13 mouse cellular contexts compared by ENCODE assay signal in the genomic region with DNA sequence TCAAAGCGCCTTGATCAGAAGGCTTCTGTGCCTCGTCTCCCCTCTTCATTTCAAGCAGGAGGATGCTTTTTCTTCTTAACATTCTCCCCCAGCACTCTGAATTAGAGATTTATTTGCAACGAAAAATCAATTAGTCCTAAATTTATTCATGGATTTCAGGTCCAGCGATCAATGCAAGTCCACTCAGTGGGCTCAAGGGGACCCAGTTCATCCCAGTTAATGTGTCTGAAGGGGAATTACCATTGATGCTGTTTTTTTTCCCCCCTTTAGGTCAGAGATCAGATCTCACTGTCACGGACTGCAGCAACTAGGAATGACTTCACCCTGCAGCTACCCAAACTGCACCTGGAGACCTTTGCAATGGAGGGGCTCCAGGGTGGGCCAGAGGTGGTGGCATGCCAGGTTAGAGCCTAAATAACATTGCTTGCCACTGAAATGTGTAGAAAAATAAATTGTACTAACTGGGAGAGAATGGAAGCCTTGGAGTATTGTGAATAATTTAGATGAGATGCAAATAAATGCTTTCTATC.
DNase-seq lines count a peak whose midpoint lies in the region; ATAC-seq lines count a peak whose summit lies in the region.
"Had no signal": no experiment of that assay in that cellular context is flagged by ENCODE, and none has a peak within 500 bp of the region (broad histone marks: within the 10 kb centered on the region; RNA-seq: fewer than 3 reads in every experiment).

No protein-coding gene starts in this region.

- DNase-seq in retina, postnatal 1 day = peak; percentile 9
- DNase-seq in retina, embryonic 14.5 days (ENCODE audit: low spot score) = no peak
- DNase-seq in hindbrain, embryonic 10.5 days (ENCODE audit: low spot score) = peak; percentile 13
- DNase-seq in midbrain, embryonic 10.5 days (ENCODE audit: low spot score) = peak; percentile 18
- DNase-seq in adrenal gland, postnatal 14 days = no peak
- DNase-seq: liver, embryonic 13.5 days had no signal

- no peaks in the 10 kb centered on the region for H3K9me3 ChIP-seq in hindbrain, embryonic 10.5 days
- H3K9me3 ChIP-seq in midbrain, embryonic 10.5 days (replicated peaks) = no peaks in the 10 kb centered on the region
- no peaks in the 10 kb centered on the region for H3K9me3 ChIP-seq in neural tube, embryonic 15.5 days (replicated peaks)
- H3K9me3 ChIP-seq: heart, embryonic 15.5 days; intestine, embryonic 15.5 days; liver, embryonic 13.5 days had no signal

- H3K4me3 ChIP-seq in hindbrain, embryonic 10.5 days = peak overlapping the region; percentile 23; the same call in 1 of the 2 replicates
- H3K4me3 ChIP-seq in midbrain, embryonic 10.5 days = peak overlapping the region; percentile 29
- H3K4me3 ChIP-seq in neural tube, embryonic 15.5 days (replicated peaks) = no peak overlapping the region
- H3K4me3 ChIP-seq: heart, embryonic 15.5 days; intestine, embryonic 15.5 days; liver, embryonic 13.5 days had no signal

- WGBS in hindbrain, embryonic 10.5 days = 33% methylated on average over 5 of the region's 5 CpGs
- 21% methylated on average over 5 of the region's 5 CpGs for whole genome bisulfite sequencing in midbrain, embryonic 10.5 days
- WGBS in neural tube, embryonic 15.5 days = 16% methylated on average over 5 of the region's 5 CpGs

- H3K9ac ChIP-seq in neural tube, embryonic 15.5 days (replicated peaks) = no peak overlapping the region
- H3K9ac ChIP-seq: heart, embryonic 15.5 days; intestine, embryonic 15.5 days; liver, embryonic 13.5 days had no signal

- no peaks in the 10 kb centered on the region for H3K36me3 ChIP-seq in hindbrain, embryonic 10.5 days
- no peaks in the 10 kb centered on the region for H3K36me3 ChIP-seq in midbrain, embryonic 10.5 days
- no peaks in the 10 kb centered on the region for H3K36me3 ChIP-seq in neural tube, embryonic 15.5 days
- H3K36me3 ChIP-seq: heart, embryonic 15.5 days; intestine, embryonic 15.5 days; liver, embryonic 13.5 days had no signal

- H3K4me2 ChIP-seq in neural tube, embryonic 15.5 days = peak overlapping the region; percentile 41
- H3K4me2 ChIP-seq: heart, embryonic 15.5 days; intestine, embryonic 15.5 days; liver, embryonic 13.5 days had no signal

- H3K27me3 ChIP-seq in hindbrain, embryonic 10.5 days (ENCODE audit: insufficient read depth, poor library complexity, severe bottlenecking) = no peaks in the 10 kb centered on the region; the same call in 1 of the 2 replicates
- peaks cover 11% of the 10 kb centered on the region; the same call in 1 of the 2 replicates for H3K27me3 ChIP-seq in midbrain, embryonic 10.5 days (ENCODE audit: low read depth, poor library complexity, severe bottlenecking)
- no peaks in the 10 kb centered on the region for H3K27me3 ChIP-seq in neural tube, embryonic 15.5 days (replicated peaks)
- H3K27me3 ChIP-seq: heart, embryonic 15.5 days; intestine, embryonic 15.5 days; liver, embryonic 13.5 days; Patski had no signal

- H3K27ac ChIP-seq in hindbrain, embryonic 10.5 days = peak overlapping the region; percentile 29; the same call in 1 of the 2 replicates
- H3K27ac ChIP-seq in midbrain, embryonic 10.5 days (replicated peaks) = no peak overlapping the region
- H3K27ac ChIP-seq in neural tube, embryonic 15.5 days (replicated peaks) = no peak overlapping the region
- H3K27ac ChIP-seq: heart, embryonic 15.5 days; intestine, embryonic 15.5 days; layer of hippocampus, adult 2 months; liver, embryonic 13.5 days had no signal

- ATAC-seq in neural tube, embryonic 15.5 days (ENCODE audit: low FRiP score) = no peak
- no peak for ATAC-seq in erythroblast, adult 5-6 weeks (replicated peaks; ENCODE audit: low FRiP score, poor library complexity, severe bottlenecking)
- no peak for ATAC-seq in activated CD4-positive, CD25-positive, alpha-beta regulatory T cell, adult 4 months

- H3K4me1 ChIP-seq in hindbrain, embryonic 10.5 days (replicated peaks) = peaks cover 19% of the 10 kb centered on the region
- peaks cover 23% of the 10 kb centered on the region for H3K4me1 ChIP-seq in midbrain, embryonic 10.5 days
- peaks cover 8% of the 10 kb centered on the region for H3K4me1 ChIP-seq in neural tube, embryonic 15.5 days
- H3K4me1 ChIP-seq: heart, embryonic 15.5 days; intestine, embryonic 15.5 days; liver, embryonic 13.5 days had no signal

Comparison
In these comparisons a context has a peak if more than half of its experiments do, and no peak if none do; other contexts are left out.
1. DNase-seq: peak in retina, postnatal 1 day (single experiment), hindbrain, embryonic 10.5 days (single experiment) and midbrain, embryonic 10.5 days (single experiment); none in retina, embryonic 14.5 days (single experiment) and adrenal gland, postnatal 14 days (single experiment).